Mouse (Mus musculus): ENCODE data around the gene Rimkla. TPM values are rescaled to one million over a fixed set of nuclear protein-coding genes. Genes with fewer than 3 reads are reported as not detected.

Rimkla gene
- polyA plus RNA-seq, 1 experiment from 2014 or later: 6.7 TPM

DNA sequence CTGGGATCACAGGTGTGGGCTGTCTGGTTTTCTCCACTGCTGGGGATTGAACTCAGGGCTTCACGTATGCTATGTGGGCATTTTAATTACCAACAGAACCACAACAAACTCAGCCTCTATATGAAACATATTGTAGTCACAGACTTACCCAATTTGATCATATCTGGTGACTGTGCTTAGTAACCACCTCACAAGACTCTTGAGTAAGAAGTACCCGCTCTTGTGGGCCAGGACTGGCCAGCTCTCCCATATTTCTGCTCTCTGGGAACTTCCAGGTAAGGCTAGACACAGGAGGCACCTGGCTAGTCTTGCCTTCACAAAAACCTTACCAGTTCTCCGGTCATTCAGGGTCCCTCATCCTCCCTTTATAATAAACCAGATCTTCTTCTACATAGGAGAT, 30.0 kb downstream of the Rimkla start:
- Histone ChIP-seq H3K27ac (ENCODE audit: low read depth, low read length) (no peak overlapping the region), H3K27me3 (ENCODE audit: control insufficient read depth, insufficient read depth, low read length) (no peaks in the 10 kb centered on the region), H3K9ac (ENCODE audit: low read length) (no peak overlapping the region), H3K4me1 (ENCODE audit: control insufficient read depth, insufficient read depth, low read length) (no peaks in the 10 kb centered on the region), H3K4me3 (ENCODE audit: low read depth, low read length) (no peak overlapping the region), H3K36me3 (ENCODE audit: control insufficient read depth, insufficient read depth, low read length) (no peaks in the 10 kb centered on the region), H3K9me3 (ENCODE audit: control insufficient read depth, low read length) (no peaks in the 10 kb centered on the region), H3K4me2 (no peak overlapping the region)
- 93% methylated on average over 3 of the region's 3 CpGs for WGBS
- DNase-seq (ENCODE audit: low spot score, missing footprints): peak; percentile 65
- no peak for ATAC-seq (ENCODE audit: low FRiP score)

DNA sequence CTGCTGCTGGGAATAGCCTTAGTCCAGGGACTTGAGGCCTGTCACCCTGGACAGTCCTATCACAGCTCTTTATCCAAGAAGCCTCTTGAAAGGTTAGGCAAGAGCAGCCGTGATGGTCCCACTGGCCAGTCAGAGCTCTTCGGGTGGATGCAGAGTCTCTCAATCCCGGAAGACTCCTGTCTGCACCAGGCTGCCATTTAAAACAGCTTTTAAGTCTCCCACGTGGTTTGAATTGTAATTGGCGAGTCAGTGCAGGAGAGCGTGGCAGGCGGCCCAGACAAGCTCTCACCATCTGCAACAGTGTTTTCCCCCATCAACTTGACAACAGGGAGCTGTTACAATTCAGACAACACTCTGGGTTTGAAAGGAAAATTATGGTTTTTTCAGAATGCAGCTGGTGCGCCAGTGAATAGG, 31.7 kb downstream of the Rimkla start:
- no peak overlapping the region for H3K4me3 ChIP-seq (ENCODE audit: low read depth, low read length)
- no peak for DNase-seq (ENCODE audit: low spot score, missing footprints)
- H3K4me2 ChIP-seq: no peak overlapping the region

DNA sequence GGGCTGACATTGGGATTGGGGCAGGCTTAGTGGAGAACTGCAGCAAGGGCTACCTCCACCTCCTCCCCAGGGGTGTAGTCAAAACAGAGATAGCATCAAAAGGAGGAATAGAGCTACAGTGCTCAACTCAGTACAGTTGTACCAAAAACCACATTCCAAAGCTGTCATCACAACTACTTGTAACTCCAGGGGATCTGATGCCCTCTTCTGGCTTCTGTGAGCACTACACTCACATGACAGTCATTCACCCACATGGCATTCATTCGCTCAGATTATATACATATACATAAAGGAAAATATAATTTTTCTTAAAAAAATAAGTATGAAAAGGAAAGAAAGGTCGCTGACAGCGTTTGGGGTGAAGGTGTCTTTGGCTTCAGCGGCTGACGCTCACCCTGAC, 32.1 kb downstream of the Rimkla start:
- no peak for ATAC-seq (ENCODE audit: low FRiP score)
- Histone ChIP-seq H3K4me3 (ENCODE audit: low read depth, low read length) (no peak overlapping the region), H3K36me3 (ENCODE audit: control insufficient read depth, insufficient read depth, low read length) (no peaks in the 10 kb centered on the region), H3K9me3 (ENCODE audit: control insufficient read depth, low read length) (no peaks in the 10 kb centered on the region), H3K9ac (ENCODE audit: low read length) (no peak overlapping the region), H3K27me3 (ENCODE audit: control insufficient read depth, insufficient read depth, low read length) (no peaks in the 10 kb centered on the region), H3K27ac (ENCODE audit: low read depth, low read length) (peak overlapping the region; percentile 20; the same call in 1 of the 2 replicates), H3K4me2 (no peak overlapping the region), H3K4me1 (ENCODE audit: control insufficient read depth, insufficient read depth, low read length) (no peaks in the 10 kb centered on the region)
- 70% methylated on average over 5 of the region's 5 CpGs for WGBS
- DNase-seq (ENCODE audit: low spot score, missing footprints): no peak

More for the DNA sequence above, 31.7 kb downstream of the Rimkla start:
- no peaks in the 10 kb centered on the region for H3K27me3 ChIP-seq (ENCODE audit: control insufficient read depth, insufficient read depth, low read length)
- peak overlapping the region; percentile 20; the same call in 1 of the 2 replicates for H3K27ac ChIP-seq (ENCODE audit: low read depth, low read length)
- H3K4me1 ChIP-seq (ENCODE audit: control insufficient read depth, insufficient read depth, low read length): no peaks in the 10 kb centered on the region
- 49% methylated on average over 8 of the region's 8 CpGs for WGBS
- no peaks in the 10 kb centered on the region for H3K9me3 ChIP-seq (ENCODE audit: control insufficient read depth, low read length)
- H3K9ac ChIP-seq (ENCODE audit: low read length): no peak overlapping the region; the same call in 1 of the 2 replicates
- no peaks in the 10 kb centered on the region for H3K36me3 ChIP-seq (ENCODE audit: control insufficient read depth, insufficient read depth, low read length)
- ATAC-seq (ENCODE audit: low FRiP score): peak; percentile 79

DNA sequence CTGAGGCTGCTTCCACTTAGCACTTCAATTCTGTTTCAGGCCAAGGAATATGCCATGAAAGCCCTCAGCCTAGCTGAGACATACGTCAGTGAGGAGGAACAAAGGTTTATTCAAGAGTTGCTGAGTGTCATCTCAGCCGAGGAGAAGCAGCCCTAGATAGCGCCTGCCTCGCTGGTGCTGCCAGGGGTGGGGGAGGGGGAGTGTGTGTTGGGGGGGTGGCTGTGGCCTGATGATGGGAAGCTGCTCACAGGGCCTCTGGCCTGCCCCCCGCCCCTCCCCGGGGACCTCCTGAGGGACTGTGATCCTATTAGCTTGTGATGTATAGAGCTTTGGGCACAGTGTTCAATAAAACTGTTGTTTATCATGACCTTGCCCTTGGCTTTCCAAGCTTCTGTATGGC, 38.9 kb downstream of the Rimkla start:
- peaks cover 4% of the 10 kb centered on the region for H3K4me1 ChIP-seq (ENCODE audit: control insufficient read depth, insufficient read depth, low read length)
- H3K9me3 ChIP-seq (ENCODE audit: control insufficient read depth, low read length): no peaks in the 10 kb centered on the region
- H3K9ac ChIP-seq (ENCODE audit: low read length): no peak overlapping the region
- no peak overlapping the region for H3K4me2 ChIP-seq
- WGBS: 17% methylated on average over 6 of the region's 6 CpGs
- no peaks in the 10 kb centered on the region for H3K36me3 ChIP-seq (ENCODE audit: control insufficient read depth, insufficient read depth, low read length)
- H3K27me3 ChIP-seq (ENCODE audit: control insufficient read depth, insufficient read depth, low read length): no peaks in the 10 kb centered on the region
- DNase-seq (ENCODE audit: low spot score, missing footprints) (peak; percentile 87), ATAC-seq (ENCODE audit: low FRiP score) (peak; percentile 75)
- H3K27ac ChIP-seq (ENCODE audit: low read depth, low read length): no peak overlapping the region
- no peak overlapping the region for H3K4me3 ChIP-seq (ENCODE audit: low read depth, low read length)

DNA sequence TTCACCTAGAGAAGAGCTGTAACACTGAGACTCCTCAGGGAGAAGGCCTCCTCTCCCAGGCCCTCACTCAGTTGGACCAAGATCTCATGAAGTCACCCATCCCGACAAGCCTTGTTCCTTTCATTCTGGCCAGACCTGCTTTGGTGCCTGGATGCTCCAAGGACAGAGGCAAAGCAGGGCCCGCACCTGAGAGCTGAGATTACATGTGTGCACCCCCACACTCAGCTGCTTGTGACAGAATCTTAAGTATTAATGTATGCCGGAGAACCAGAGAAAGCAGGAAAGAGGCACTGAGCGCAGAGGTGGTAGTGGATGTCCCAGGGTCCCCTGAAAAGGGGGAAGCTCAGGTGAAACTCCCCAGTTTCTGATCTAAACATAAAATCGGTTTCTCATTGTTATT, 39.3 kb downstream of the Rimkla start:
- H3K4me2 ChIP-seq: no peak overlapping the region
- H3K4me1 ChIP-seq (ENCODE audit: control insufficient read depth, insufficient read depth, low read length): peaks cover 4% of the 10 kb centered on the region
- no peaks in the 10 kb centered on the region for H3K27me3 ChIP-seq (ENCODE audit: control insufficient read depth, insufficient read depth, low read length)
- H3K9ac ChIP-seq (ENCODE audit: low read length): no peak overlapping the region
- H3K27ac ChIP-seq (ENCODE audit: low read depth, low read length): no peak overlapping the region
- no peaks in the 10 kb centered on the region for H3K9me3 ChIP-seq (ENCODE audit: control insufficient read depth, low read length)
- WGBS: 68% methylated on average over 5 of the region's 5 CpGs
- DNase-seq (ENCODE audit: low spot score, missing footprints) (no peak), ATAC-seq (ENCODE audit: low FRiP score) (0 out of 2 replicates have a peak, but pooled peaks have one; percentile 24)
- no peak overlapping the region for H3K4me3 ChIP-seq (ENCODE audit: low read depth, low read length)
- H3K36me3 ChIP-seq (ENCODE audit: control insufficient read depth, insufficient read depth, low read length): no peaks in the 10 kb centered on the region

DNA sequence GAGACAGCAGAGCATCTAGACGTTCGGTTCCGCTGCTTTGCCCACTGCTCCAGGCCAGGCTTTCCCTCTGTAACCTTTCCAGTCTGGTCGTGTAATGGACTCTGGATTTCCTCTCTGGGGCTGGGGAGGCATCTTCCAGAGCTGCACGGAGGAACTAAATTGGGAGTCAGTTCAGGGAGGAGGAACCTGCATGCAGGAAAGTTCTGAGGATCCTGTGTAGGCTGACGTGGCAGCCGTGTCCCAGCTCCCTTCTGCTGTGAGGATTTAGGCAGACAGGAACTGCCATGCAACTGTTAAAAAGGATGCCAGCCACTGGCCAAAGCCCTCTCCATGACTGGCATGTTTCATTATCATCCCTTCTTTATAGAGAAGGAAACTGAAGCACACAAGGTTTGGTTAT, 42.0 kb downstream of the Rimkla start:
- Histone ChIP-seq H3K9ac (ENCODE audit: low read length) (no peak overlapping the region), H3K4me3 (ENCODE audit: low read depth, low read length) (no peak overlapping the region), H3K4me1 (ENCODE audit: control insufficient read depth, insufficient read depth, low read length) (peaks cover 4% of the 10 kb centered on the region), H3K36me3 (ENCODE audit: control insufficient read depth, insufficient read depth, low read length) (no peaks in the 10 kb centered on the region), H3K4me2 (no peak overlapping the region), H3K9me3 (ENCODE audit: control insufficient read depth, low read length) (no peaks in the 10 kb centered on the region), H3K27ac (ENCODE audit: low read depth, low read length) (no peak overlapping the region), H3K27me3 (ENCODE audit: control insufficient read depth, insufficient read depth, low read length) (no peaks in the 10 kb centered on the region)
- WGBS: 72% methylated on average over 7 of the region's 7 CpGs
- no peak for DNase-seq (ENCODE audit: low spot score, missing footprints)
- ATAC-seq (ENCODE audit: low FRiP score): no peak

DNA sequence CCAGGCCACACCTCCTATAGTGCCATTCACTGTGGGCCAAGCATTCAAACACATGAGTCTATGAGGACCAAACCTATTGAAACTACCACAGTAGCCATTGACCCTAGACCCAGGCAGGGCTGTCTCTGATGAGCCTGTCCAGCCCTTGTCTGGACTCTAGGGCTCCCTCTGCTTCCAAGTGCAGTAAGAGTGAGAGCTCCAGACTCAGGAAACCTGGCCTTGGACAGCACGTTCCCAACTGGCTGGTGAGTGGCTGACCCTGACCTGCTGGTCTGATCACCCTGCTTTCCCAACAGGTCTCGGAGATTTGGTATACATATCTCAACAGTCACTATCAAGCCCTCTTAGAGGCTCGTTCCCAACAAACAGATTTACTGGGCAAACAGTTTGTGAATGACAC, 44.6 kb downstream of the Rimkla start:
- WGBS: 84% methylated on average over 3 of the region's 3 CpGs
- DNase-seq (ENCODE audit: low spot score, missing footprints) (no peak), ATAC-seq (ENCODE audit: low FRiP score) (no peak)
- Histone ChIP-seq H3K36me3 (ENCODE audit: control insufficient read depth, insufficient read depth, low read length) (no peaks in the 10 kb centered on the region), H3K27me3 (ENCODE audit: control insufficient read depth, insufficient read depth, low read length) (no peaks in the 10 kb centered on the region), H3K4me3 (ENCODE audit: low read depth, low read length) (no peak overlapping the region), H3K27ac (ENCODE audit: low read depth, low read length) (no peak overlapping the region), H3K4me2 (no peak overlapping the region), H3K9me3 (ENCODE audit: control insufficient read depth, low read length) (no peaks in the 10 kb centered on the region), H3K9ac (ENCODE audit: low read length) (no peak overlapping the region), H3K4me1 (ENCODE audit: control insufficient read depth, insufficient read depth, low read length) (no peaks in the 10 kb centered on the region)

DNA sequence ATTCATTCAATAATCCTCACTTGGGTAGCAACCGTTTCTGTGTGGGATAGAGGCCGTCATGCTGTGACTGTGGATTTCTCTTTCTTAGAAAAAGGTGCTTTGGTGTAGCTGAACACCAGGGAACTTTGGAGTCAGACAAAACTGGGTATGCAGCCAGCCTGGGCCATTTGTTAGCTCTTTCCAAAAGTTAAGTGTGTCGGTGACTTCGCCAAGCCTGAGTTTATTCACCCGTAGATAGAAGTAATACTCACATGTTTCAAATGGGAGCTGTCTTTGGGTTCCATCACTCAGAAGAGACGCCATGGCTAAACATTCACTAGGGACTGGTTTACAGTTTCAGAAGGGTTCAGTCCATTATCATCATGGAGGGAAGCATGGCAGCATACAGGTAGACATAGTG, 45.2 kb downstream of the Rimkla start:
- Histone ChIP-seq H3K9ac (ENCODE audit: low read length) (no peak overlapping the region), H3K4me3 (ENCODE audit: low read depth, low read length) (no peak overlapping the region), H3K36me3 (ENCODE audit: control insufficient read depth, insufficient read depth, low read length) (no peaks in the 10 kb centered on the region), H3K4me1 (ENCODE audit: control insufficient read depth, insufficient read depth, low read length) (no peaks in the 10 kb centered on the region), H3K4me2 (no peak overlapping the region), H3K27ac (ENCODE audit: low read depth, low read length) (no peak overlapping the region), H3K9me3 (ENCODE audit: control insufficient read depth, low read length) (no peaks in the 10 kb centered on the region), H3K27me3 (ENCODE audit: control insufficient read depth, insufficient read depth, low read length) (no peaks in the 10 kb centered on the region)
- WGBS: 92% methylated on average over 6 of the region's 6 CpGs
- ATAC-seq (ENCODE audit: low FRiP score): no peak
- DNase-seq (ENCODE audit: low spot score, missing footprints): no peak

DNA sequence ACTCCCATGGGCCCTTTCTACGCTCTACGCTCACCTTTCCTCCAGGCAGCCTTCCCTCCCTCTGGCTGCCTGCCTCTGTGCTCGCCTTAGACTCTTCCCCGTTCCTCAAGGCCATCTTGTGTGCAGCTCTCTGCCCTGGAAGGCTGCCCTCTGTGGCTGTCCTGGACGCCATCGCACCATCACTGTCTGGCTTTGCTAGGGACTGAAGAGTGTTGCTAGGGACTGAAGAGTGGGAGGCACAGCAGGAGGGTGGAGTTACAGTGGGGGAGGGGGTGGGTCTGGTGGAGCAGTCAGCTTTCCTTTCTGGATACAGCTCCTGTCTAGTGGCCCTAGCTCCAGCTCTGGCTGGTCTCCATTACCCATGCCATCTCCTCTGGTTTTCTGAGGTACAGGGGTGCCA, 49.9 kb downstream of the Rimkla start:
- Histone ChIP-seq H3K4me1 (ENCODE audit: control insufficient read depth, insufficient read depth, low read length) (no peaks in the 10 kb centered on the region), H3K4me2 (no peak overlapping the region), H3K4me3 (ENCODE audit: low read depth, low read length) (no peak overlapping the region), H3K27ac (ENCODE audit: low read depth, low read length) (no peak overlapping the region), H3K9ac (ENCODE audit: low read length) (no peak overlapping the region), H3K9me3 (ENCODE audit: control insufficient read depth, low read length) (no peaks in the 10 kb centered on the region), H3K36me3 (ENCODE audit: control insufficient read depth, insufficient read depth, low read length) (no peaks in the 10 kb centered on the region), H3K27me3 (ENCODE audit: control insufficient read depth, insufficient read depth, low read length) (no peaks in the 10 kb centered on the region)
- ATAC-seq (ENCODE audit: low FRiP score): no peak
- no peak for DNase-seq (ENCODE audit: low spot score, missing footprints)
- WGBS: 51% methylated on average over 6 of the region's 6 CpGs

DNA sequence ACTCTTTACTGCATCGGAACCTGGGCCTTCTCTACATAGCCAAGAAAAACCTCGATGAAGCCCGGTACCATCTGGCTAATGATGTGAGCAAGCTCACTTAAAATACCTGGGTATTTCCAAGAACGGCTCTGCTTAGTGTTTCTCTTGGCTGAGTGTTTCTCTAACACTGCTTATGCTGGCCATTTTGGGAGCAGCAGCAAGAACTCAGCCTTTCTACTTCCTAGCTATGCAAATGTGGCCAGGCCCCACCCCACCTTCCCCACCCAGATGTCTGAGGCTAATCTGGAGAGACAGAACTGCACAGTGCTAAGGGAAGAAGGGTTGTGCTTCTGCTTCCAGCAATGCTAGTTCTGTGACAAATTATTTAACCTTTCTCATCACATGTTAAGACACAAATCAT, 50.6 kb downstream of the Rimkla start:
- WGBS: 95% methylated on average over 4 of the region's 4 CpGs
- H3K4me1 ChIP-seq (ENCODE audit: control insufficient read depth, insufficient read depth, low read length): no peaks in the 10 kb centered on the region
- no peaks in the 10 kb centered on the region for H3K9me3 ChIP-seq (ENCODE audit: control insufficient read depth, low read length)
- no peak overlapping the region for H3K4me2 ChIP-seq
- H3K27ac ChIP-seq (ENCODE audit: low read depth, low read length): no peak overlapping the region
- no peak overlapping the region for H3K9ac ChIP-seq (ENCODE audit: low read length)
- ATAC-seq (ENCODE audit: low FRiP score): no peak
- H3K27me3 ChIP-seq (ENCODE audit: control insufficient read depth, insufficient read depth, low read length): no peaks in the 10 kb centered on the region
- H3K4me3 ChIP-seq (ENCODE audit: low read depth, low read length): no peak overlapping the region
- no peak for DNase-seq (ENCODE audit: low spot score, missing footprints)
- no peaks in the 10 kb centered on the region for H3K36me3 ChIP-seq (ENCODE audit: control insufficient read depth, insufficient read depth, low read length)
